Mouse (Mus musculus) G1E (cell line): ENCODE measurements around the gene Paox. TPM values are rescaled to one million over a fixed set of nuclear protein-coding genes. Genes with fewer than 3 reads are reported as not detected.

ENCODE experiments used
- ATAC-seq: 2 replicates; pipeline ENCODE4 v1.8.0; 2016; ENCODE audit warnings: mild to moderate bottlenecking; ENCODE audit not compliant: insufficient number of reproducible peaks, poor library complexity, low FRiP score, severe bottlenecking; ENCODE audit errors: extremely low read depth
- DNase-seq: peaks from one replicate; pipeline ENCODE4 v3.0.0; 2012; ENCODE audit warnings: low spot score
- H3K27me3 ChIP-seq: 2 replicates; pipeline ENCODE4 v1.6.1; 2012; ENCODE audit warnings: mild to moderate bottlenecking, low read length, inconsistent platforms; ENCODE audit not compliant: insufficient read depth
- H3K36me3 ChIP-seq: replicated peaks from 2 replicates; pipeline ENCODE3; 2012; ENCODE audit warnings: mild to moderate bottlenecking, inconsistent platforms
- H3K4me1 ChIP-seq: 2 replicates; pipeline ENCODE4 v1.6.1; 2012; ENCODE audit warnings: low read depth, low read length, inconsistent platforms, mixed read lengths; ENCODE audit not compliant: insufficient read depth
- H3K4me3 ChIP-seq: 2 replicates; pipeline ENCODE4 v1.5.1; 2012; ENCODE audit warnings: low read depth, mild to moderate bottlenecking, inconsistent platforms, low read length, moderate library complexity, mixed read lengths
- H3K9me3 ChIP-seq: replicated peaks from 2 replicates; pipeline ENCODE4 v1.6.1; 2012; ENCODE audit warnings: inconsistent platforms
- CTCF ChIP-seq: IDR thresholded peaks from 2 replicates; pipeline ENCODE4 v1.5.1; 2012; ENCODE audit warnings: low read depth, low read length, inconsistent platforms, mixed read lengths
- GATA1 ChIP-seq: IDR thresholded peaks from 2 replicates; pipeline ENCODE4 v1.6.1; 2012; ENCODE audit warnings: borderline replicate concordance, low read length, inconsistent platforms, mixed read lengths
- GATA2 ChIP-seq: IDR thresholded peaks from 2 replicates; pipeline ENCODE4 v1.6.1; 2012; ENCODE audit warnings: low read depth, low read length, inconsistent platforms, borderline replicate concordance
- POLR2AphosphoS5 ChIP-seq: IDR thresholded peaks from 2 replicates; pipeline ENCODE4 v1.6.1; 2012; ENCODE audit warnings: low read depth, low read length, inconsistent platforms; ENCODE audit not compliant: insufficient replicate concordance
- TAL1 ChIP-seq: conservative IDR thresholded peaks from 2 replicates; pipeline ENCODE4 v1.6.1; 2012; ENCODE audit warnings: low read depth, low read length, inconsistent platforms, mixed read lengths
- polyA plus RNA-seq: library from polyadenylated mRNA; stranded (reverse); fragments of >175 nt; gene quantifications from 2 replicates; pipeline ENCODE4 v1.2.3, GENCODE M21; 2012
- total RNA-seq, 2 experiments: library from RNA; stranded (forward) in 1 of 2; stranded (reverse) in 1 of 2; fragments of 200-1000 nt in 1 of 2; fragments of >200 nt in 1 of 2; fragmentation: Nextera tagmentation in 1 of 2; gene quantifications; 2 replicates each; pipeline ENCODE4 v1.2.3; 2014 to 2017

Paox gene
- total and polyA plus RNA-seq, 3 experiments = 6.0 to 11.7 (median 10.5) TPM

DNA sequence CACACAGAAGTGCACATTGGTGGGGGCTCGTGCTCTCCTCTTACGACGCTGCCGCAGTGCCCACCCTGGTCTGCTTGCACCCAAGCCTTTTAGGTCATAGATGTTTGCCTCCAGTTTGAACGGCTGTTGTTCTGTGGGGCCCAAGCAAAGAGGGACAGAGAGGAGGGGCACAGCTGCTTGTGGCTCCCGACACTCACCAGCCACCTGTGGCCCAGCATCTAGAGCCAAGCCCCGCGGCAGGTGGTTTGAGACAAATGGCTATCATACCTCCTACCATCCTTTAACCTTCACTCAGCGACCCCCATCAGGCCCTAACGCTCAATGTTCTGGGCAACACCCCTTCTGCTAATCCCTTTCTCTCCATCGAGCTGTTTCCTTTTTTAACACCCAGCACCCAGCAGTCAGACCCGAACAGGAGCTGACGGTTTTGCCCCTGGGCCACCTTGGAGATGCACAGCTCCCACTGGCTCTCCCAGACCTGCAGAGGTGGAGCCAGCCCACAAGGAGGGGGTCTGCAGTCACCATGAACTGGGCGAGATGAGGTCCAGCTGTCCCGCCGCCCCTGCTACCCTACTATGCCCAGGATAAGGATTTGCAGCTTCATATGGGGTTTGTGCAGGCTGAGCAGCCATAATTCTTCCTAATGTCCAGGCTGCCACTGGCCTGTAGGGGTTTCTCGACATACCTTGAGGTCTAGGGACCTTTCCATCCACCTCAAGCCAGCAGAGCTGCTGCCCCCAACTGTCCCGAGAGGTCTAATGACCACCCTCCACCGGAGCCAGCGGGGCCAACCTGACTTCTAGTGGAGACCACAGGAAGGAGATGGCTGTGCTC lies 34.0 kb upstream of the Paox start:
- DNase-seq = no peak
- no peaks in the 10 kb centered on the region for H3K36me3 ChIP-seq
- TF ChIP-seq GATA1 = no peak
- no peak for TF ChIP-seq CTCF
- TF ChIP-seq GATA2 = no peak
- no peak for TF ChIP-seq POLR2AphosphoS5
- TF ChIP-seq TAL1 = no peak
- peaks cover 13% of the 10 kb centered on the region for H3K4me1 ChIP-seq
- H3K9me3 ChIP-seq = no peaks in the 10 kb centered on the region
- ATAC-seq = no peak
- no peak overlapping the region for H3K4me3 ChIP-seq
- H3K27me3 ChIP-seq = peaks cover 33% of the 10 kb centered on the region

DNA sequence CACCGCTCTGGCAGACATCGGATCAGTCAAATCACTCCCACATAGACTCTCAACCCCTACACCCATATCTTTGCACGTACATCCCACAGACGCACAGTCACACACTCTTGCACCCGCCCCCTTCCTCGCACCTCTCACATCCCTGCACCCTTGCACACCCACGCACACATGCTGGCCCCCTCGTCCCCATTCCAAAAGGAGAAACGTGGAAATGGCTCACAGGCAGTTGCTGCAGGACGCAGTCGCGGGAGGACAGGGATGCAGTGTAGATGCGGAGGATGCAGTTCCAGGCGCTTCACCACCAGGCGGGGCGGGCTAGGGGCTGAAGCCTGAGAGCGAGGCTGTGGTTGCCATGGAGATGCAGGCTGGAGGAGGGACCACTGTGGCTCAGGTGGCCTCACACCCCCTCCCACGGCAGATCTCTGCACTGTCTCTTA lies 33.3 kb upstream of the Paox start, which contains the start of gene Caly:
Caly (minus strand) TSS at position 307 of the 437 bp plus-strand sequence.
- no peaks in the 10 kb centered on the region for H3K36me3 ChIP-seq
- ATAC-seq (no peak), DNase-seq (no peak)
- no peaks in the 10 kb centered on the region for H3K9me3 ChIP-seq
- peaks cover 13% of the 10 kb centered on the region for H3K4me1 ChIP-seq
- TF ChIP-seq GATA2 (no peak), TAL1 (no peak), GATA1 (no peak)
- H3K27me3 ChIP-seq = peaks cover 33% of the 10 kb centered on the region
- H3K4me3 ChIP-seq = no peak within 1 kb of the TSS

DNA sequence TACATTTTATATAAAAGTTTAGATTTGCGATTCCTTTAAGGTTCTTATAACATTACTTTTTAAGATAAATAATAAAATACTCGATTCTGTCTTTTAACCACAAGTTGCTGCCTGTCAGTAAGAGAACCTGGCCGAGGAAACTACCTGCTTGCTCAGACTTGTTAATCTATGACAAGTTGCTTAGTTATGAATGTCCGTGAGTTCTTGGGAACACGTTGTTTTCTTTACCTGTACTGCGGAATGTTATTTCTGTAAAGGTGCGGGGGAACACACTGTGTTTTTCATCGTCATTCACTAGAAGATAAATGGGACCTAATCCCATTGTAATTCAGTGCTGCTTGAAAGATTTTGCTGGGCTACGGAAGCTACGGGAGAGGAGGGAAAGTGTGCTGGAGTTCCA lies 25.0 kb upstream of the Paox start:
- H3K4me1 ChIP-seq = no peaks in the 10 kb centered on the region
- ATAC-seq (no peak), DNase-seq (no peak)
- TF ChIP-seq CTCF (no peak), POLR2AphosphoS5 (no peak), GATA2 (no peak), GATA1 (no peak), TAL1 (no peak)
- H3K36me3 ChIP-seq = no peaks in the 10 kb centered on the region
- peaks cover 17% of the 10 kb centered on the region for H3K27me3 ChIP-seq
- no peak overlapping the region for H3K4me3 ChIP-seq
- H3K9me3 ChIP-seq = no peaks in the 10 kb centered on the region

DNA sequence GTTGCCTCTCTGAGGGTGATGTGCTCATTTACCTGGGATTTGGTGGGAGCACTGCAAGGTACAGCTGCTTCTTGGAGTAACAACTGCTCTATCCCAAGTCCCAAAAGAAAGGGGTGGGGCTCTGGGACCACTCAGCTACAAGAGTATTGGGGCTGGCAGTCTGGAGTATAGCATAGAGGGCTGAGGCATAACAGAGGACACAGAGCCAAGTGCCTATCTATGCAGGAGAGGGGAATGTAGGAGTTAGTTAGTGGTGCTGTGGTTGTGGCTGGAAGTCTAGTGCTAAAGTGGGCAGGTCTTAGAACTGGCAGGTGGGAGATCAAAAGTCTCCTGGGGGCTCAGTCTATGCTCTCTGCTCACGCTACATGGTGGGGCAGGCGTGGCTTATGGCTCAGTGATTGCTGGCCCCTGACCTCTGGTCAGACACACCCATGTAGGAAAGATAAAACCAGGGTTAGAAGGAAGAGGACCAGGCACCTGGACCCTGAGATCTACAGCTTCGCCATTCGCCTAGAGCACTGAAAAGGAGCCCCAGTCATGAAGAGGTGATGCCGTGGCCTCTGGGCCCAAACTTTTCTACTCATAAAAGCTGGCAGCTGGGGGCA lies 22.6 kb upstream of the Paox start, which contains the start of gene Prap1:
Prap1 (plus strand) TSS at position 472 of the 605 bp plus-strand sequence.
- TF ChIP-seq POLR2AphosphoS5 (no peak), TAL1 (no peak)
- H3K4me3 ChIP-seq = no peak within 1 kb of the TSS
- DNase-seq = no peak
- H3K4me1 ChIP-seq = no peaks in the 10 kb centered on the region
- H3K36me3 ChIP-seq = no peaks in the 10 kb centered on the region
- ATAC-seq = no peak
- H3K9me3 ChIP-seq = no peaks in the 10 kb centered on the region
- H3K27me3 ChIP-seq = peaks cover 19% of the 10 kb centered on the region

DNA sequence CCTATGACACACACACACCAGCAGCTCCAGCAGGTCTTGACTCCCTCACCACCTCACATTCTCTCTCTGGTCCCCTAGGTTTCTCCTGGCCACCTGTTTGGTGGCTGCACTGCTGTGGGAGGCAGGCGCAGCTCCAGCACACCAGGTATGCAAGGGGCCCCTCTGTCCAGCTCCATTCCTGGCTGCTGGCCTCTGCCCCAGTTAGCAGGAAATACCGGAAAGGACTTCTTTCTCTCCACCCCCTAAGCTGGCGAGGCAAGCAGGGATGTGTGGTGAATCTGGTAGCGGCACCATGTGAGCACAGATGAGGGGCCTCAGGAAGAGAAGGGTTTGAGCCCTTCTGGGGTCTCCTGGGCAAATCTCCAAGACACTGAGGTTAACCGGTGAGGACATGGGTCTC lies 20.6 kb upstream of the Paox start:
- Histone ChIP-seq H3K4me3 (no peak overlapping the region), H3K4me1 (no peaks in the 10 kb centered on the region), H3K9me3 (no peaks in the 10 kb centered on the region), H3K27me3 (peaks cover 17% of the 10 kb centered on the region), H3K36me3 (peaks cover 6% of the 10 kb centered on the region)
- ATAC-seq = no peak
- no peak for DNase-seq
- TF ChIP-seq CTCF (no peak), GATA1 (no peak), POLR2AphosphoS5 (no peak), TAL1 (no peak), GATA2 (no peak)

DNA sequence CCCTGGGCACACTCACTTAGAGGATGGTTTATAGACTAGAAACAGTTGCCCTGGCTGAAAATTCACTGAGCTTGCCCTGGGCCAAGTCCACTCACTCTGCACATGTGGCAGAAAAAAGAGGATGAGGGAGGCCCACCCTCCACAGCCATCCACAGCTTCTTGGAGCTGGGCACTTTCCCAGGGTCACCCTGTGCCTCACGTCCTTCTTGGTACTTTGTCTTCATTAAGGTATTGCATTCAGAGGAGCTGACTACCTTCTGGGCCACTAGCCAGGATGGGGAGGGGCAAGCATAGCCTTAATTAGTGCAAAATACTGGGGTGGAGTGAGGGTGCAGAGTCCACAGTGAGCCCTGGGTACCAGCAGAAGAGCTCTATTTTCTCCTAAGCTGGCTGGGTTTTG lies 20.0 kb upstream of the Paox start:
- no peak for TF ChIP-seq GATA1
- no peak for TF ChIP-seq TAL1
- no peak for TF ChIP-seq GATA2
- TF ChIP-seq POLR2AphosphoS5 = no peak
- ATAC-seq (no peak), DNase-seq (no peak)
- no peaks in the 10 kb centered on the region for H3K4me1 ChIP-seq
- peaks cover 17% of the 10 kb centered on the region for H3K27me3 ChIP-seq
- H3K36me3 ChIP-seq = peaks cover 6% of the 10 kb centered on the region
- H3K4me3 ChIP-seq = no peak overlapping the region
- no peaks in the 10 kb centered on the region for H3K9me3 ChIP-seq

DNA sequence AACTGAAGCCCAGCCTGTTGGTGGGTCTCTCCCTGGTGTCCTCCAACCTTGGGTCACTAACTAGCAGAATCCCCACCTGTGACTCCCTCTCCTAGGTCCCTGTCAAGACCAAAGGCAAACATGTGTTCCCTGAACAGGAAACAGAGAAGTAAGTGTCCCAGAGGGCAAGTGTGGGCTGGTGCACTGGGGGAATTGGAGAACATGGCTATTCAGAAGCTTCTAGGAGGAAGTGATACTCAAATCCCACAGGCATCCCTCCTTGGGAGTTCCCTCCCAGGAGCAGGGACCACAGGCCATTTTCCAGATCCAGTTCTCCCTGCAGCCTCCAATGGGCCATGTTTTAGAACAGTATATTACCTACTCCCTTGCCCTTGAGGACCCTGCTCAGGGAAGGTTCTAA lies 19.5 kb upstream of the Paox start:
- ATAC-seq (no peak), DNase-seq (no peak)
- H3K4me3 ChIP-seq = no peak overlapping the region
- H3K36me3 ChIP-seq = peaks cover 10% of the 10 kb centered on the region
- TF ChIP-seq GATA1 (no peak), CTCF (no peak), GATA2 (no peak), POLR2AphosphoS5 (no peak), TAL1 (no peak)
- peaks cover 4% of the 10 kb centered on the region; the same call in 1 of the 2 replicates for H3K4me1 ChIP-seq
- no peaks in the 10 kb centered on the region for H3K9me3 ChIP-seq
- peaks cover 17% of the 10 kb centered on the region for H3K27me3 ChIP-seq
